28 mouse cellular contexts compared by ENCODE assay signal in the genomic region with DNA sequence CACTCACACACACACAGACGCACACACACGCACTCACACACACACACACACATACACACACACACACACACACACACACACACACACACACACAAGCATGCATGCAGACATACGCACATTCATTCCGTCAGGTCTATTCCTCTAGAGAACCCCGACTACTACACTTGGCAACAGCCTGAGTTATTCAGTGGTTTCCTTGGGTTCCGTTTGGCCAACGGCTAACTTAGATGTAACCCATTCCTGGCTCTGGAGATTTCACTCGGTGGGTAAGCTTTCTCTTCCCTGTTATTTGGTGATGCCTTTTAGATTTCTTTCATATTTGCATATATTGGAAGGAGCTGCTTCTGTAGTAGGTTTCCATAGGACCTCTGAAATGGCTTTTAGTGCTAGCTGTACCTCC.
"Had no signal": no experiment of that assay in that cellular context is flagged by ENCODE, and none has a peak within 500 bp of the region (broad histone marks: within the 10 kb centered on the region; RNA-seq: fewer than 3 reads in every experiment).

No protein-coding gene starts in this region.

- H3K27ac ChIP-seq: gastrocnemius, adult 2 months; heart, embryonic 13.5 days; heart, embryonic 15.5 days; hindbrain, embryonic 13.5 days; hindbrain, embryonic 15.5 days; hindbrain, postnatal 0 days; kidney, embryonic 15.5 days; kidney, postnatal 0 days; left cerebral cortex, adult 2 months; limb, embryonic 10.5 days; limb, embryonic 12.5 days; liver, embryonic 13.5 days had no signal

- DNase-seq: gastrocnemius, adult 2 months; gastrocnemius, postnatal 10 days; gastrocnemius, postnatal 25 days; heart, adult 11 months; heart, adult 2 months; heart, postnatal 4 days; kidney, adult 11 months; kidney, adult 2 months; kidney, adult 9 months; kidney, postnatal 14 days; kidney, postnatal 36 days; layer of hippocampus, adult 9-11 months; layer of hippocampus, postnatal 36 days; liver; liver, embryonic 13.5 days had no signal

- H3K4me2 ChIP-seq: heart, embryonic 11.5 days; heart, embryonic 13.5 days; heart, embryonic 15.5 days; hindbrain, embryonic 13.5 days; hindbrain, embryonic 15.5 days; kidney, embryonic 15.5 days; limb, embryonic 12.5 days; liver, embryonic 11.5 days; liver, embryonic 13.5 days had no signal

- ATAC-seq: hindbrain, postnatal 0 days; intestine, embryonic 16.5 days had no signal

- H3K9me3 ChIP-seq: heart, embryonic 13.5 days; heart, embryonic 15.5 days; hindbrain, embryonic 13.5 days; hindbrain, embryonic 15.5 days; kidney, embryonic 15.5 days; limb, embryonic 10.5 days; limb, embryonic 12.5 days; liver, embryonic 13.5 days had no signal

- H3K27me3 ChIP-seq: heart, embryonic 13.5 days; heart, embryonic 15.5 days; hindbrain, embryonic 13.5 days; hindbrain, embryonic 15.5 days; kidney, embryonic 15.5 days; limb, embryonic 12.5 days; liver, embryonic 13.5 days had no signal

- H3K9ac ChIP-seq: heart, embryonic 13.5 days; heart, embryonic 15.5 days; hindbrain, embryonic 13.5 days; hindbrain, embryonic 15.5 days; kidney, embryonic 15.5 days; limb, embryonic 12.5 days; liver, embryonic 13.5 days had no signal

- H3K36me3 ChIP-seq: heart, embryonic 13.5 days; heart, embryonic 15.5 days; hindbrain, embryonic 13.5 days; hindbrain, embryonic 15.5 days; kidney, embryonic 15.5 days; limb, embryonic 10.5 days; limb, embryonic 12.5 days; liver, embryonic 13.5 days had no signal

- H3K4me3 ChIP-seq: gastrocnemius, adult 2 months; heart, adult 2 months; heart, embryonic 13.5 days; heart, embryonic 15.5 days; hindbrain, embryonic 13.5 days; hindbrain, embryonic 15.5 days; kidney, embryonic 15.5 days; left cerebral cortex, adult 2 months; limb, embryonic 10.5 days; limb, embryonic 12.5 days; liver, embryonic 13.5 days had no signal

- H3K4me1 ChIP-seq: heart, embryonic 13.5 days; heart, embryonic 15.5 days; hindbrain, embryonic 13.5 days; hindbrain, embryonic 15.5 days; liver, embryonic 13.5 days had no signal
